Mouse (Mus musculus) NIH3T3 (cell line): Measurements from ENCODE around the gene Gm12569.

Experiments
- DNase-seq: peaks from one replicate; pipeline ENCODE4 v3.0.0-alpha.2; 2012; ENCODE audit warnings: low read depth

Gene Gm12569

GRCm38 (mm10) chr11:51220308-51220707 lies at the start of gene Gm12569:
Gm12569 (plus strand) TSS chr11:51220473.
- peak; percentile 33 for DNase-seq

- DNase-seq: no peak
Observed at GRCm38 (mm10) chr11:51202726-51203125, 17.5 kb upstream of the Gm12569 start.

- peak; percentile 70 for DNase-seq
Observed at GRCm38 (mm10) chr11:51207758-51208157, 12.5 kb upstream of the Gm12569 start.

GRCm38 (mm10) chr11:51211426-51211825 lies 8.8 kb upstream of the Gm12569 start:
- DNase-seq: no peak

- DNase-seq: peak; percentile 13
Observed at GRCm38 (mm10) chr11:51214021-51214420, 6.3 kb upstream of the Gm12569 start.

GRCm38 (mm10) chr11:51219396-51219980 lies 785 bp upstream of the Gm12569 start:
- DNase-seq: no peak

GRCm38 (mm10) chr11:51227104-51227503 lies 6.8 kb downstream of the Gm12569 start:
- DNase-seq: peak; percentile 72

- no peak for DNase-seq
Observed at GRCm38 (mm10) chr11:51234626-51235025, 14.4 kb downstream of the Gm12569 start.

- peak; percentile 11 for DNase-seq
Observed at GRCm38 (mm10) chr11:51242897-51243296, 22.6 kb downstream of the Gm12569 start.

GRCm38 (mm10) chr11:51257006-51257405 lies 36.7 kb downstream of the Gm12569 start:
- no peak for DNase-seq

GRCm38 (mm10) chr11:51261680-51262219 lies 41.5 kb downstream of the Gm12569 start, which contains the start of gene Clk4:
Clk4 (plus strand) TSS chr11:51261730.
- no peak for DNase-seq

- DNase-seq: peak; percentile 99
Observed at GRCm38 (mm10) chr11:51262342-51263285, 42.3 kb downstream of the Gm12569 start, which contains the start of gene BC049762. BC049762 (minus strand) TSS chr11:51263046.

GRCm38 (mm10) chr11:51263286-51263831 lies 43.1 kb downstream of the Gm12569 start:
- peak; percentile 85 for DNase-seq

GRCm38 (mm10) chr11:51264352-51264751 lies 44.1 kb downstream of the Gm12569 start:
- DNase-seq: peak; percentile 83

GRCm38 (mm10) chr11:51265326-51265725 lies 45.1 kb downstream of the Gm12569 start:
- DNase-seq: peak; percentile 63

GRCm38 (mm10) chr11:51274418-51274817 lies 54.1 kb downstream of the Gm12569 start:
- no peak for DNase-seq
